Mouse (Mus musculus) midbrain, embryonic 11.5 days (tissue): ENCODE results near the gene Foxn3. TPM values are rescaled to one million over a fixed set of nuclear protein-coding genes. Genes with fewer than 3 reads are reported as not detected.

Experiments
- ATAC-seq: fragments of 200-750 bp; cut with Nextera tagmentation; 2 replicates; pipeline ENCODE4 v1.8.0; 2017; ENCODE audit warnings: moderate TSS enrichment, moderate library complexity; ENCODE audit not compliant: low FRiP score
- DNase-seq: peaks from one replicate; pipeline ENCODE4 v3.0.0; 2015; ENCODE audit warnings: low spot score; ENCODE audit errors: missing footprints
- H3K27ac ChIP-seq: fragments of 300-500 bp; sonication (generic); 2 replicates; pipeline ENCODE4 v1.5.1; 2014; ENCODE audit warnings: low read depth, low read length
- H3K27me3 ChIP-seq: fragments of 300-500 bp; sonication (generic); 2 replicates; pipeline ENCODE4 v1.6.1; 2014; ENCODE audit warnings: mild to moderate bottlenecking, low read length, moderate library complexity, mixed read lengths; ENCODE audit not compliant: control insufficient read depth, insufficient read depth
- H3K36me3 ChIP-seq: fragments of 300-500 bp; sonication (generic); 2 replicates; pipeline ENCODE4 v1.6.1; 2014; ENCODE audit warnings: mild to moderate bottlenecking, low read length, moderate library complexity, mixed read lengths; ENCODE audit not compliant: control insufficient read depth, insufficient read depth
- H3K4me1 ChIP-seq: fragments of 300-500 bp; sonication (generic); 2 replicates; pipeline ENCODE4 v1.6.1; 2014; ENCODE audit warnings: low read length; ENCODE audit not compliant: control insufficient read depth, insufficient read depth
- H3K4me2 ChIP-seq: fragments of 300-500 bp; sonication (generic); 2 replicates; pipeline ENCODE4 v1.6.1; 2014; ENCODE audit warnings: mild to moderate bottlenecking, moderate library complexity
- H3K4me3 ChIP-seq: fragments of 300-500 bp; sonication (generic); 2 replicates; pipeline ENCODE4 v1.5.1; 2014; ENCODE audit warnings: low read depth, low read length
- H3K9ac ChIP-seq: fragments of 300-500 bp; sonication (generic); 2 replicates; pipeline ENCODE4 v1.6.1; 2014; ENCODE audit warnings: low read length
- H3K9me3 ChIP-seq: fragments of 300-500 bp; sonication (generic); 2 replicates; pipeline ENCODE4 v1.6.1; 2016; ENCODE audit warnings: low read length; ENCODE audit not compliant: control insufficient read depth
- WGBS: fragments of 180-500 bp; shearing (Covaris S2); extraction: QIAGEN DNeasy Blood & Tissue Kit; methylation state at CpG from one replicate; pipeline ENCODE4 v1.1.7; 2014; 5-methylcytosine and 5-hydroxymethylcytosine counted together
- polyA plus RNA-seq: library from polyadenylated mRNA; unstranded; fragments of >200 nt; fragmentation: Nextera tagmentation; extraction: Ambion mirVana; gene quantifications from 2 replicates; pipeline ENCODE4 v1.2.1, GENCODE M21; 2014

Foxn3 gene
- polyA plus RNA-seq, 1 experiment from 2014 or later, result 73.8 TPM

GRCm38 (mm10) chr12:99558476-99558875 lies 4.9 kb downstream of the Foxn3 start:
- DNase-seq (no peak), ATAC-seq (no peak)
- H3K36me3 ChIP-seq, result no peaks in the 10 kb centered on the region
- no peaks in the 10 kb centered on the region for H3K9me3 ChIP-seq
- no peaks in the 10 kb centered on the region for H3K27me3 ChIP-seq
- H3K4me1 ChIP-seq, result peaks cover 11% of the 10 kb centered on the region
- no peak overlapping the region for H3K27ac ChIP-seq
- no peak overlapping the region for H3K4me2 ChIP-seq
- no peak overlapping the region for H3K4me3 ChIP-seq
- H3K9ac ChIP-seq, result no peak overlapping the region
- 90% methylated on average over 4 of the region's 4 CpGs for WGBS

DNA sequence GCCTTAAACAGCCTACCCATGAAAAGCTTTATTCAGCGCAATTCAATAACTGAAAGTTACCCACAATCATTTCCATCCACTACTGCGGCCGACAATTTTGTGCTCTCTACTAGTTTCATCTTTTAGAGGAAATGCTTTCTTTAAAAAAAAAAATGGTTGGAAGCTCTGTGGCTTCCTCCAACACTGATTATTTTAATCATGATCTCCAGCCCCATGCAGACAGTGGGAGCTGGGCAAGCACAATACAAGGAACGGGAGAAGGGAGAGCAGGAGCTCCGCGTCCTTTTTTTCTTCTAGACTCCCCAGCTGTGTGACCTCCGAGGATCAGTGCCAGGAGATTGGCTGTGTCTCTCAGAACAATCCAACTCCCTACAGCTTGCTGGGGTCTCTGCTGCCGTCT lies 5.9 kb downstream of the Foxn3 start:
- H3K9me3 ChIP-seq, result no peaks in the 10 kb centered on the region
- H3K27ac ChIP-seq, result no peak overlapping the region
- H3K4me3 ChIP-seq, result no peak overlapping the region
- DNase-seq, result no peak
- no peaks in the 10 kb centered on the region for H3K27me3 ChIP-seq
- H3K4me2 ChIP-seq, result no peak overlapping the region
- peaks cover 11% of the 10 kb centered on the region for H3K4me1 ChIP-seq
- 71% methylated on average over 8 of the region's 8 CpGs for WGBS
- no peak for ATAC-seq
- H3K9ac ChIP-seq, result no peak overlapping the region
- no peaks in the 10 kb centered on the region for H3K36me3 ChIP-seq

- H3K36me3 ChIP-seq, result no peaks in the 10 kb centered on the region
- no peak overlapping the region for H3K4me3 ChIP-seq
- H3K27me3 ChIP-seq, result no peaks in the 10 kb centered on the region
- no peak overlapping the region for H3K9ac ChIP-seq
- ATAC-seq, result no peak
- no peaks in the 10 kb centered on the region for H3K4me1 ChIP-seq
- DNase-seq, result no peak
- H3K9me3 ChIP-seq, result no peaks in the 10 kb centered on the region
- no peak overlapping the region for H3K4me2 ChIP-seq
- 63% methylated on average over 8 of the region's 8 CpGs for WGBS
- no peak overlapping the region for H3K27ac ChIP-seq
Observed at GRCm38 (mm10) chr12:99550629-99551028, 12.8 kb downstream of the Foxn3 start.

DNA sequence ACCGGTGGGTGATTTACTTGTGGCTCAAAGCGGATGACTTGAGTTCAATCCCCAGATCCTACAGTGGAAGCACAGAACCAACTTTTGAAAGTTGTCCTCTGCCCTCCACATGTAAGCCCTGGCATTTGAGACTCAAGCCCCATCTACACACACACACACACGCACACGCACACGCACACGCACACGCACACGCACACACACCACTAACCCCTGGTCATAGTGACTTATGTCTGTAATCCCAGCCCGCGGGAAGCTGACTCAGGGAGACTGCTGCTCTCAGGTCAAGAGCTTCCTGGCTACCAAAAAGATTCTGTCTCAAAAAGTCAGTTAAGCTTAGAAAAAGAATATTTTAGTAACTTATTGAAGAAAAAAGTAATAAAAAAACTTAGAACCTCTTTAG lies 13.6 kb downstream of the Foxn3 start:
- WGBS, result 94% methylated on average over 10 of the region's 10 CpGs
- Histone ChIP-seq H3K4me3 (no peak overlapping the region), H3K4me2 (no peak overlapping the region), H3K36me3 (no peaks in the 10 kb centered on the region), H3K4me1 (no peaks in the 10 kb centered on the region), H3K27me3 (no peaks in the 10 kb centered on the region), H3K9ac (no peak overlapping the region), H3K27ac (no peak overlapping the region), H3K9me3 (no peaks in the 10 kb centered on the region)
- ATAC-seq, result no peak
- DNase-seq, result no peak

GRCm38 (mm10) chr12:99548419-99548818 lies 15.0 kb downstream of the Foxn3 start:
- no peaks in the 10 kb centered on the region for H3K36me3 ChIP-seq
- H3K9ac ChIP-seq, result no peak overlapping the region
- no peak for ATAC-seq
- 85% methylated on average over 7 of the region's 7 CpGs for WGBS
- no peak overlapping the region for H3K4me2 ChIP-seq
- no peaks in the 10 kb centered on the region for H3K9me3 ChIP-seq
- no peak overlapping the region for H3K27ac ChIP-seq
- no peaks in the 10 kb centered on the region for H3K27me3 ChIP-seq
- DNase-seq, result no peak
- H3K4me3 ChIP-seq, result no peak overlapping the region
- no peaks in the 10 kb centered on the region for H3K4me1 ChIP-seq

GRCm38 (mm10) chr12:99547295-99547694 lies 16.1 kb downstream of the Foxn3 start:
- ATAC-seq, result no peak
- 88% methylated on average over 6 of the region's 6 CpGs for WGBS

DNA sequence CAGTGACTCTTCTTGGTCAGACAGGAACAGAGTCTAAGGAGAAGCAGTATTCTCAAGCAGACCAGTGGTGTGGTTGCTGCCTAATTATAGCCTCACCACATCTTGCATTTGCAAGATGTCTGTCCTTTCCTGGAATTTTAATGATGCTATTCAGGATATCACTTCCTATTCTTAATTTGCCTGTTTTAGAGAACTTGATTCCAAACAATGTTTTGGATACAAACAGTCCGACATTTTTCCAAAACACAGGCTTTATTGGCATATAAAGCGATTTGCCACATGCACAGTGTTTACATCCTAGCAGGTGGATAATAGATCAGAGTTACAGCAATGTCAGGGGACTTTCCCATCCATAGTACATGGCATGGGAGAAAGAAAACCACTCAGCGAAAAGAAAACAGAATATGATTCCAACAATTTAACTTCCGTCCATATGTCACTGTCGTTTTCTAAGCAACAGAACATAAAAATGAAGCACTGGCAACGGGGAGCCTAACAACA lies 18.1 kb downstream of the Foxn3 start:
- Histone ChIP-seq H3K36me3 (no peaks in the 10 kb centered on the region), H3K9ac (no peak overlapping the region), H3K9me3 (no peaks in the 10 kb centered on the region), H3K27me3 (no peaks in the 10 kb centered on the region), H3K27ac (no peak overlapping the region), H3K4me2 (no peak overlapping the region), H3K4me3 (no peak overlapping the region), H3K4me1 (no peaks in the 10 kb centered on the region)
- ATAC-seq (no peak), DNase-seq (no peak)
- WGBS, result 81% methylated on average over 6 of the region's 6 CpGs

More at GRCm38 (mm10) chr12:99547295-99547694, 16.1 kb downstream of the Foxn3 start:
- Histone ChIP-seq H3K9ac (no peak overlapping the region), H3K27ac (no peak overlapping the region), H3K4me2 (no peak overlapping the region), H3K4me3 (no peak overlapping the region), H3K27me3 (no peaks in the 10 kb centered on the region), H3K4me1 (no peaks in the 10 kb centered on the region), H3K36me3 (no peaks in the 10 kb centered on the region), H3K9me3 (no peaks in the 10 kb centered on the region)
- no peak for DNase-seq

- Histone ChIP-seq H3K36me3 (no peaks in the 10 kb centered on the region), H3K9me3 (no peaks in the 10 kb centered on the region), H3K9ac (no peak overlapping the region), H3K27me3 (no peaks in the 10 kb centered on the region), H3K4me3 (no peak overlapping the region), H3K4me1 (no peaks in the 10 kb centered on the region), H3K4me2 (no peak overlapping the region), H3K27ac (no peak overlapping the region)
- no peak for DNase-seq
- 95% methylated on average over 15 of the region's 15 CpGs for WGBS
- no peak for ATAC-seq
Observed at GRCm38 (mm10) chr12:99544262-99545128, 18.9 kb downstream of the Foxn3 start.

DNA sequence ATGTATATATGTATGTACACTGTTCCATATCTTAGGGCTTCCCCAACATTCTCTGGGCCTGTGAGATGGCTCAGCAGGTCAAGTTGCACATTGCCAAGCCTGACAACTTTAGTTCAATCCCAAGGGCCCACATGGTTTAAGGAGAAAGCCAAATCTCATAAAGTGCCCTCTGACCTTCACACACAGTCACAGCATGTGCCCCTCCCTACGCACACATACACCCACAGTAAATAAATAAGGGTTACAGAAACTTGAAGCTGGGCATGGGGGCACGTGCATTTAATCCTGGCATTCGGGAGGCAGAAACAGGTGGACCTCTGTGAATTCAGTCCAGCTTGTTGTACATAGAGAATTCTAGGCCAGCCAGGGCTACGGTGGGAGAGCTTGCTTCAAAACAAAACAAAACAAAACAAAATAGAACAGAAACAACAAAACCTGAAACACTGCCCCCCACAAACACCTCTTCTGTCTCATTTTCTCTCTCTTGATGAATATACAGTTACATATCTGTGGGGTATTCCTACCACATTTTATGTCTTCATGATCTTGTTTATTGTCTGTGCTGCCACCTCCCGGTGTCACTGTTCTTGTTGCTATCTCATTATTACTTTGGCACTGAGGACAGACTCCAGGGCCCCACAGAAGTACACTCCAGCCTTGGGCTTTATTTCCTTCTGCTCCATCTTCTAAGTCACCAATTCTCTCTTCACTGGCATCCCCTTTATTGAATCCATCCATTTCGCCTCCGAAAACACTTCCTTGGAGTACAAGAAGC lies 19.8 kb downstream of the Foxn3 start:
- no peak overlapping the region for H3K4me3 ChIP-seq
- 92% methylated on average over 7 of the region's 7 CpGs for WGBS
- ATAC-seq, result no peak
- no peak overlapping the region for H3K4me2 ChIP-seq
- H3K27me3 ChIP-seq, result no peaks in the 10 kb centered on the region
- H3K9ac ChIP-seq, result no peak overlapping the region
- no peak overlapping the region for H3K27ac ChIP-seq
- H3K4me1 ChIP-seq, result no peaks in the 10 kb centered on the region
- H3K9me3 ChIP-seq, result no peaks in the 10 kb centered on the region
- H3K36me3 ChIP-seq, result no peaks in the 10 kb centered on the region
- DNase-seq, result no peak
